Mouse (Mus musculus) adrenal gland, postnatal 10 days (tissue): ENCODE measurements around the gene Scube1. TPM values are rescaled to one million over a fixed set of nuclear protein-coding genes. Genes with fewer than 3 reads are reported as not detected.
A peak's percentile ranks its signal among the peaks of the same experiment; 100 is the strongest.

Experiments used
- DNase-seq: peaks from one replicate; pipeline ENCODE4 v3.0.0; 2021; ENCODE audit warnings: mixed read lengths
- total RNA-seq, 2 experiments: library from RNA; stranded (reverse); gene quantifications; 2 replicates each; pipeline ENCODE4 v1.2.3; 2021

Gene Scube1
- total RNA-seq, 2 experiments from 2014 or later: 5.5 to 9.4 TPM

- peak; percentile 76 for DNase-seq
Measured at GRCm38 (mm10) chr15:83563857-83564651, 160.8 kb downstream of the Scube1 start.

- DNase-seq: peak; percentile 88
Measured at GRCm38 (mm10) chr15:83563327-83563856, 161.4 kb downstream of the Scube1 start, which contains the start of the genes Tspo and Mcat. Tspo (plus strand) TSS chr15:83563592. Mcat (minus strand) TSS chr15:83563787.

DNA sequence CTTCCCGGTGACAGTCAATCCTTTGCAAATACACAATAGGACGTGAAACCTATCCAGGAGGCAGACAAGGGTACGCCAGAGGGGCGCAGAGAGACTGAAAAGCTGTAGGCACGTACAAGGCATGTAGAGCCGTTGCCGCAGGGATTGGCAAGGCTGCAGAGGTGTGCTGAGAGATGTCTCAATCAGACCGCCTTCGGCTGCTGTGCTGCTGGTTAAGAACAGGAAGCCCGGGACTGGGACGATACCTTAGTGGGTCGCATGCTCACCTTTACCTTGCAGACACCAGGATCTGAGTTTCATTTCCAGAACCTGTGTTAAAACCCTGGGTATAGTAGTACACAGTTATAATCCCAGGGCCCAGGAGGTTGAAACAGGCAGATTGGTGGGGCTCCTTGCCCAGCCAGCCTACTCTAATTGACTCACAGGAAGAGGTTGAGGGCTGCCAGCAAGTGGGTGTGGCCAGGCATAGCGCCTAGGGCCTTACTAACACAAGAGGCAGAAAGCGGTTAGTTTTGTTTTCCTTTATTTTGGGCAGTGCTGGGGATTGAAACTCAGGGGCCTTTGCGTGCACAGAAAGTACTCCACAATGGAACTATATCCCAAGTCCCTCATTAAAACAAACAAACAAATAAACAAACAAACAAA, 162.1 kb downstream of the Scube1 start:
- peak; percentile 91 for DNase-seq

GRCm38 (mm10) chr15:83560941-83561477, 163.8 kb downstream of the Scube1 start:
- no peak for DNase-seq

DNA sequence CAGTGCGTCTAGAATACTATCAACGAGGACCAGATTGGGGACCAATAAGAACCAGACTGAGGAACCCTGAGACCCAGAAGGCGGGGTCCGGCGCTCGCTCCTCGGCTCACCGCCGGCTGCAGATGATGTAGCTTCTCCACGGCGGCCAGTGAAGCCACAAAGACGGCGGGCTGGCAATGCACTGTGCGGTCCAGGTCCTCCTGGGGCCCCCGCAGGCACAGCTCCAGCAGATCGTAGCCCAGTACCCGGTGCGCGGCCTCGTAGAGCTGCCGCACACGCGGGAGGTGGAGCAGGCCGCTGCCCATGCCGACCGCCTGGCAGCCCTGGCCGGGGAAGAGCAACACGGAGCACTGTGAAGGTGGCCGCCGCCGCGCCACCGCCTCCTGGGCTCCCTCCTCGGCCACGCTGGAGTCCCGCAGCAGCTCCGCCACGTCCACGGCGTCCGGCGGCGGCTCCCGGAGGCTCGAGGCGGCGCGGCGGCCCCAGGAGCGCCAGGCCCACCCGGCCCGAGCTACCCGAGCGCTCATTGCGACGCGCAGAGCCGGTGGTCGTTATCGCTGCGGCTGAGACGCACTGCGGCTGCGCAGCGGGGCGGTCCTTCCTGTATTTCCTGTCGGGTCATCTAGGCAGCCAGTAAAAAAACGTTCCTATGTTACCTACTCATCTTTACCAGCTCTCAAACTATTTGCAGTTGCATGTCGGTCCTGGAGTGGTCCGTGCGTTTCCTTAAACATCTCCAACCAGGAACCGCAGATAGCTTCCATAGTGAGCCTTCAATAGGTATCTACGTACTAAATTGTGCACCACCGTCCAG, 169.5 kb downstream of the Scube1 start:
- DNase-seq: peak; percentile 92

Other genes with a start within 250 kb of the Scube1 start
- gene Ttll1, start 214.1 kb downstream of the Scube1 start, total RNA-seq: 1 to 10 TPM; 7.0 to 9.5 TPM
- 10 to 100 TPM; 10.4 to 12.1 TPM for gene Bik, start 198.2 kb downstream of the Scube1 start, total RNA-seq
- 100 to 1,000 TPM; 298 to 316 TPM for gene Tspo, start 161.4 kb downstream of the Scube1 start, total RNA-seq
- 10 to 100 TPM; 43.1 to 49.3 TPM for gene Mcat, start 161.2 kb downstream of the Scube1 start, total RNA-seq
- 10 to 100 TPM; 19.0 to 21.1 TPM for gene Ttll12, start 129.9 kb downstream of the Scube1 start, total RNA-seq
- under 1 TPM in 1 of 2 experiments, not detected in 1; 0.27 TPM for gene Mpped1, start 54.4 kb upstream of the Scube1 start, total RNA-seq